Mouse (Mus musculus) hindbrain, embryonic 15.5 days (tissue): Measurements from ENCODE around the gene Mrpl14. TPM values are rescaled to one million over a fixed set of nuclear protein-coding genes. Genes with fewer than 3 reads are reported as not detected.

ENCODE experiments used
- ATAC-seq: fragments of 200-750 bp; cut with Nextera tagmentation; 2 replicates; pipeline ENCODE4 v1.8.0; 2017; ENCODE audit warnings: low read depth, moderate number of reproducible peaks, moderate TSS enrichment; ENCODE audit not compliant: low FRiP score
- H3K27ac ChIP-seq: fragments of 300-500 bp; sonication (generic); replicated peaks from 2 replicates; pipeline ENCODE4 v1.5.1; 2015; ENCODE audit warnings: mild to moderate bottlenecking, inconsistent platforms
- H3K27me3 ChIP-seq: fragments of 300-500 bp; sonication (generic); 2 replicates; pipeline ENCODE4 v1.6.1; 2015; ENCODE audit warnings: control low read depth, inconsistent platforms
- H3K36me3 ChIP-seq: fragments of 300-500 bp; sonication (generic); 2 replicates; pipeline ENCODE4 v1.6.1; 2015; ENCODE audit warnings: control low read depth, inconsistent platforms
- H3K4me1 ChIP-seq: fragments of 300-500 bp; sonication (generic); replicated peaks from 2 replicates; pipeline ENCODE4 v1.6.1; 2015; ENCODE audit warnings: control low read depth, inconsistent platforms
- H3K4me2 ChIP-seq: fragments of 300-500 bp; sonication (generic); 2 replicates; pipeline ENCODE4 v1.6.1; 2015; ENCODE audit warnings: moderate library complexity, mild to moderate bottlenecking, inconsistent platforms
- H3K4me3 ChIP-seq: fragments of 300-500 bp; sonication (generic); 2 replicates; pipeline ENCODE4 v1.5.1; 2015; ENCODE audit warnings: mild to moderate bottlenecking, inconsistent platforms
- H3K9ac ChIP-seq: fragments of 300-500 bp; sonication (generic); 2 replicates; pipeline ENCODE4 v1.6.1; 2015; ENCODE audit warnings: inconsistent platforms
- H3K9me3 ChIP-seq: fragments of 300-500 bp; sonication (generic); 2 replicates; pipeline ENCODE4 v1.6.1; 2016; ENCODE audit warnings: control low read depth, inconsistent platforms
- whole genome bisulfite sequencing: fragments of 180-500 bp; shearing (Covaris S2); methylation state at CpG from one replicate; pipeline ENCODE4 v1.1.7; 2015; 5-methylcytosine and 5-hydroxymethylcytosine counted together
- polyA plus RNA-seq: library from polyadenylated mRNA; unstranded; fragments of >200 nt; fragmentation: Nextera tagmentation; extraction: Ambion mirVana; gene quantifications from 2 replicates; pipeline ENCODE4 v1.2.1, GENCODE M21; 2015

The Mrpl14 gene
- polyA plus RNA-seq, 1 experiment from 2014 or later, result 120 TPM

- H3K4me3 ChIP-seq, result no peak overlapping the region
- 98% methylated on average over 2 of the region's 2 CpGs for WGBS
- H3K36me3 ChIP-seq, result no peaks in the 10 kb centered on the region
- no peak overlapping the region for H3K4me2 ChIP-seq
- no peak overlapping the region for H3K9ac ChIP-seq
- no peaks in the 10 kb centered on the region for H3K9me3 ChIP-seq
- no peaks in the 10 kb centered on the region for H3K27me3 ChIP-seq
- no peak overlapping the region for H3K27ac ChIP-seq
- no peaks in the 10 kb centered on the region for H3K4me1 ChIP-seq
- no peak for ATAC-seq
These were observed 59.5 kb downstream of the Mrpl14 start for GRCm38 (mm10) chr17:45745629-45746028.

GRCm38 (mm10) chr17:45746755-45747154 is 60.6 kb downstream of the Mrpl14 start:
- Histone ChIP-seq H3K9me3 (no peaks in the 10 kb centered on the region), H3K27me3 (no peaks in the 10 kb centered on the region), H3K27ac (no peak overlapping the region), H3K4me3 (no peak overlapping the region), H3K9ac (no peak overlapping the region), H3K4me2 (no peak overlapping the region), H3K4me1 (no peaks in the 10 kb centered on the region), H3K36me3 (no peaks in the 10 kb centered on the region)
- WGBS, result 65% methylated on average over 12 of the region's 12 CpGs
- ATAC-seq, result no peak

GRCm38 (mm10) chr17:45747293-45747692 is 61.2 kb downstream of the Mrpl14 start:
- no peaks in the 10 kb centered on the region for H3K9me3 ChIP-seq
- H3K27me3 ChIP-seq, result no peaks in the 10 kb centered on the region
- H3K4me3 ChIP-seq, result no peak overlapping the region
- no peak for ATAC-seq
- no peaks in the 10 kb centered on the region for H3K4me1 ChIP-seq
- H3K4me2 ChIP-seq, result no peak overlapping the region
- no peak overlapping the region for H3K27ac ChIP-seq
- 100% methylated on average over 4 of the region's 4 CpGs for WGBS
- H3K9ac ChIP-seq, result no peak overlapping the region
- no peaks in the 10 kb centered on the region for H3K36me3 ChIP-seq

Other genes with a start within 250 kb of the Mrpl14 start
- 1.8 and 2.2 TPM in 2 replicates for gene Spats1, start 210.9 kb upstream of the Mrpl14 start, polyA plus RNA-seq
- 19.4 and 19.9 TPM in 2 replicates for gene Aars2, start 179.5 kb upstream of the Mrpl14 start, polyA plus RNA-seq
- 4.3 and 5.2 TPM in 2 replicates for gene Tcte1, start 162.9 kb upstream of the Mrpl14 start, polyA plus RNA-seq
- 27.4 and 31.9 TPM in 2 replicates for gene Tmem151b, start 136.6 kb upstream of the Mrpl14 start, polyA plus RNA-seq
- gene Nfkbie, start 130.6 kb upstream of the Mrpl14 start, polyA plus RNA-seq, result 4.8 and 6.4 TPM in 2 replicates
- gene Slc35b2, start 122.4 kb upstream of the Mrpl14 start, polyA plus RNA-seq, result 89.9 and 90.4 TPM in 2 replicates
- 1,555 and 1,567 TPM in 2 replicates for gene Hsp90ab1, start 113.1 kb upstream of the Mrpl14 start, polyA plus RNA-seq
- 43.7 and 46.4 TPM in 2 replicates for gene Slc29a1, start 86.7 kb upstream of the Mrpl14 start, polyA plus RNA-seq
- not detected in 2 replicates for gene Mymx, start 84.2 kb upstream of the Mrpl14 start, polyA plus RNA-seq
- 0.58 and 1.00 TPM in 2 replicates for gene Capn11, start 27.0 kb upstream of the Mrpl14 start, polyA plus RNA-seq
- 149 and 155 TPM in 2 replicates for gene Tmem63b, start 583 bp downstream of the Mrpl14 start, polyA plus RNA-seq
- 0.43 TPM in 1 of 2 replicates, not detected in the other for gene 1600014C23Rik, start 47.5 kb downstream of the Mrpl14 start, polyA plus RNA-seq